Mouse (Mus musculus): Measurements from ENCODE around the gene Olfr734.

GRCm38 (mm10) chr14:50363561-50363960, 37.0 kb upstream of the Olfr734 start:
- TF ChIP-seq CTCF (IDR thresholded peaks at IDR 0.05; ENCODE audit: borderline replicate concordance, control insufficient read depth, extremely low read depth, insufficient read depth, low read length, poor library complexity), result no peak
- no peak for TF ChIP-seq POLR2A (IDR thresholded peaks at IDR 0.05; ENCODE audit: control insufficient read depth, extremely low read depth, insufficient read depth, low read length, poor library complexity)

Data from thymus, adult 2 months (tissue).